Mouse (Mus musculus) heart, adult 2 months (tissue): ENCODE data around the gene Cebpa. TPM values are rescaled to one million over a fixed set of nuclear protein-coding genes. Genes with fewer than 3 reads are reported as not detected.

Source experiments
- DNase-seq, 2 experiments: peaks; one replicate each; pipeline ENCODE4 v3.0.0; 2021
- H3K27ac ChIP-seq: fragments of 200-600 bp; 2 replicates; pipeline ENCODE4 v1.8.1; 2022
- H3K27me3 ChIP-seq: fragments of 200-500 bp; 2 replicates; pipeline ENCODE4 v1.6.1; 2012; ENCODE audit warnings: mild to moderate bottlenecking, low read length, inconsistent platforms, mixed read lengths; ENCODE audit not compliant: control insufficient read depth, insufficient read depth
- H3K36me3 ChIP-seq: fragments of 200-500 bp; 2 replicates; pipeline ENCODE4 v1.6.1; 2012; ENCODE audit warnings: low read length, inconsistent platforms; ENCODE audit not compliant: control insufficient read depth, insufficient read depth
- H3K4me1 ChIP-seq: fragments of 200-500 bp; 2 replicates; pipeline ENCODE4 v1.6.1; 2011; ENCODE audit warnings: low read length; ENCODE audit not compliant: control insufficient read depth, insufficient read depth
- H3K4me3 ChIP-seq: fragments of 200-600 bp; 2 replicates; pipeline ENCODE4 v1.8.1; 2022
- H3K79me2 ChIP-seq: fragments of 200-500 bp; replicated peaks from 2 replicates; pipeline ENCODE4 v1.6.1; 2012; ENCODE audit warnings: mild to moderate bottlenecking, inconsistent platforms, low read length, moderate library complexity, mixed read lengths; ENCODE audit not compliant: control insufficient read depth, insufficient read depth
- H3K9ac ChIP-seq: fragments of 200-500 bp; 2 replicates; pipeline ENCODE4 v1.6.1; 2012; ENCODE audit warnings: low read depth, mild to moderate bottlenecking, control low read depth, inconsistent platforms, low read length, mixed read lengths
- CTCF ChIP-seq: fragments of 200-600 bp; IDR thresholded peaks from 2 replicates; pipeline ENCODE4 v1.8.1; 2022; ENCODE audit warnings: antibody characterized with exemption, mild to moderate bottlenecking, moderate library complexity
- EP300 ChIP-seq: fragments of 200-500 bp; IDR thresholded peaks from 2 replicates; pipeline ENCODE4 v1.6.1; 2011; ENCODE audit warnings: low read depth, low read length, control low read depth; ENCODE audit not compliant: insufficient read depth
- POLR2A ChIP-seq: fragments of 200-500 bp; IDR thresholded peaks from 2 replicates; pipeline ENCODE4 v1.6.1; 2011; ENCODE audit warnings: mild to moderate bottlenecking, low read depth, low read length, control low read depth; ENCODE audit not compliant: insufficient read depth
- WGBS: fragments of 180-500 bp; shearing (Covaris S2); methylation state at CpG from one replicate; pipeline ENCODE4 v1.1.7; 2018; 5-methylcytosine and 5-hydroxymethylcytosine counted together
- intact Hi-C: fragments of 180-260 bp; cut with DNase I; formaldehyde crosslinking; loops from one replicate; pipeline ENCODE4 v1.15.1; 2025
- polyA plus RNA-seq: library from polyadenylated mRNA; depleted of rRNA; stranded (reverse); fragments of >200 nt; gene quantifications from 2 replicates; pipeline ENCODE4 v1.2.3, GENCODE M21; 2012
- total RNA-seq, 2 experiments: library from RNA; stranded (reverse); gene quantifications; 2 replicates each; pipeline ENCODE4 v1.2.3; 2021

Cebpa gene
- total and polyA plus RNA-seq, 3 experiments, result 7.3 to 16.5 (median 7.8) TPM

DNA sequence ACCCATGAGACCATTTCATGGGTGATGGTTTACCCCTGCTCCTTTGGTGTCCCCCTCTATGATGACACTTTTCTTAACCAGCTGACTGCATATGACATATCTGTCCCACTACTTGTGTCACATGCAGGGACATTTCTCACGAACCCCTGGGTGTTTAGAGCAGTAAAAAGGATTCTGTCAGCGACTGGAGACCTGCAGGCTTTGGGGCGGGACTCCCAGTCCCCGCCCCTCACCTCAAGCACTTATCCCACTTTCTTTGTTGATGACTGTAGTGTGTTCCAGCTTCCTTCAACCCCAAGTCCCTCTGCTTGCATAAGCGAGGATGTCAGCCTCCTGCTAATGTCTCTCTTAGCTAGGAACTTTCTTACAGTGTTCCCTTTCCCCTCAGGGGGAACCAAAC lies 2.0 kb upstream of the Cebpa start:
- no peaks in the 10 kb centered on the region for H3K36me3 ChIP-seq
- no peaks in the 10 kb centered on the region for H3K4me1 ChIP-seq
- peaks cover 5% of the 10 kb centered on the region for H3K27me3 ChIP-seq
- TF ChIP-seq EP300, result no peak
- H3K27ac ChIP-seq, result no peak overlapping the region
- H3K9ac ChIP-seq, result no peak overlapping the region
- no peak for DNase-seq
- intact Hi-C loops, result loop anchor here (5.0 kb wide), 1 partner anchor 145 kb away; no protein-coding TSS in a partner anchor
- 76% methylated on average over 5 of the region's 5 CpGs for WGBS
- H3K79me2 ChIP-seq, result no peaks in the 10 kb centered on the region
- no peak overlapping the region for H3K4me3 ChIP-seq

DNA sequence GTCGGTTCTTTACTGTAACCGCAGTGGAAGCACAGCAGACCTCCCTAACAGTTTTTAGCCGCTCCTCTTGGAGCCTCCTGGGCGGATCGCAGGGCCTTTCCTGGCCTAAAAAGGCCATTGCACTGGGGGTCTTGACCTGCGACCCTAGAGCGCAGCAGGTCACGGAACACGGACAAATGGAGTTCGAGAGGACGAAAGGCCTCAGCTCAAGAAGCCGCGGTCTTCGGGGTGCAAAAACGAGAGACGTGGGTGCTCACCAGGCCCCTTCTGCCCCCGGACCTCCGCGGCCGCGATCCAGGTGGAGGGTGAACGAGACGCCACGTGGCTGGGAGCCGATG lies 1.4 kb upstream of the Cebpa start:
- DNase-seq, result no peak
- peak overlapping the region; percentile 69 for H3K4me3 ChIP-seq
- H3K36me3 ChIP-seq, result no peaks in the 10 kb centered on the region
- peak overlapping the region; percentile 87 for H3K27ac ChIP-seq
- H3K79me2 ChIP-seq, result no peaks in the 10 kb centered on the region
- intact Hi-C loops, result loop anchor here (1.0 to 5.0 kb wide), 4 partner anchors 37 to 145 kb away; partner anchors contain the start of gene Cebpg
- no peak for TF ChIP-seq EP300
- TF ChIP-seq CTCF, result no peak
- TF ChIP-seq POLR2A, result no peak
- H3K4me1 ChIP-seq, result no peaks in the 10 kb centered on the region
- peak overlapping the region; percentile 81 for H3K9ac ChIP-seq
- peaks cover 5% of the 10 kb centered on the region for H3K27me3 ChIP-seq
- 7% methylated on average over 25 of the region's 25 CpGs for WGBS

GRCm38 (mm10) chr7:35118099-35118781 lies 853 bp upstream of the Cebpa start:
- intact Hi-C loops, result loop anchor here (1.0 to 5.0 kb wide), 4 partner anchors 37 to 144 kb away; partner anchors contain the start of gene Cebpg

GRCm38 (mm10) chr7:35119506-35120145 lies 533 bp downstream of the Cebpa start:
- H3K27me3 ChIP-seq, result peaks cover 5% of the 10 kb centered on the region
- peak; percentile 43 to 68 for DNase-seq
- peak overlapping the region; percentile 67 for H3K27ac ChIP-seq

More at GRCm38 (mm10) chr7:35118099-35118781, 853 bp upstream of the Cebpa start:
- peak overlapping the region; percentile 81 for H3K9ac ChIP-seq
- H3K27me3 ChIP-seq, result peaks cover 5% of the 10 kb centered on the region
- DNase-seq, result peak; percentile 89
- H3K4me1 ChIP-seq, result no peaks in the 10 kb centered on the region
- H3K27ac ChIP-seq, result peak overlapping the region; percentile 87
- H3K79me2 ChIP-seq, result no peaks in the 10 kb centered on the region
- H3K36me3 ChIP-seq, result no peaks in the 10 kb centered on the region
- peak overlapping the region; percentile 69 for H3K4me3 ChIP-seq
- TF ChIP-seq POLR2A (peak; percentile 62), EP300 (no peak), CTCF (peak; percentile 71)
- WGBS, result under 1% methylated on average over 49 of the region's 49 CpGs

GRCm38 (mm10) chr7:35120146-35120691 lies 1.1 kb downstream of the Cebpa start:
- no peaks in the 10 kb centered on the region for H3K36me3 ChIP-seq
- peaks cover 5% of the 10 kb centered on the region for H3K27me3 ChIP-seq
- intact Hi-C loops, result no loop called here
- peak; percentile 51 to 64 for DNase-seq
- no peak for TF ChIP-seq EP300
- TF ChIP-seq CTCF, result no peak
- no peak for TF ChIP-seq POLR2A
- H3K27ac ChIP-seq, result peak overlapping the region; percentile 47
- 3% methylated on average over 53 of the region's 53 CpGs for WGBS
- H3K79me2 ChIP-seq, result no peaks in the 10 kb centered on the region
- no peaks in the 10 kb centered on the region for H3K4me1 ChIP-seq
- H3K9ac ChIP-seq, result peak overlapping the region; percentile 83
- peak overlapping the region; percentile 69 for H3K4me3 ChIP-seq

More at GRCm38 (mm10) chr7:35119506-35120145, 533 bp downstream of the Cebpa start:
- H3K4me3 ChIP-seq, result peak overlapping the region; percentile 69
- peak overlapping the region; percentile 83 for H3K9ac ChIP-seq
- no peaks in the 10 kb centered on the region for H3K4me1 ChIP-seq
- intact Hi-C loops, result loop anchor here (1.0 to 5.0 kb wide), 4 partner anchors 39 to 143 kb away; no protein-coding TSS in a partner anchor
- under 1% methylated on average over 83 of the region's 83 CpGs for WGBS
- no peaks in the 10 kb centered on the region for H3K79me2 ChIP-seq
- H3K36me3 ChIP-seq, result no peaks in the 10 kb centered on the region
- TF ChIP-seq CTCF (no peak), POLR2A (no peak), EP300 (no peak)
